Mouse (Mus musculus): ENCODE results near the gene Fabp1. TPM values are rescaled to one million over a fixed set of nuclear protein-coding genes. Genes with fewer than 3 reads are reported as not detected.
A peak's percentile ranks its signal among the peaks of the same experiment; 100 is the strongest.

Fabp1 gene
- not detected for total RNA-seq (2021)
- polyA plus RNA-seq (2012; rRNA removed) = 2.2 TPM in 1 of 2 replicates, not detected in the other
- long read RNA-seq = 0 reads

DNA sequence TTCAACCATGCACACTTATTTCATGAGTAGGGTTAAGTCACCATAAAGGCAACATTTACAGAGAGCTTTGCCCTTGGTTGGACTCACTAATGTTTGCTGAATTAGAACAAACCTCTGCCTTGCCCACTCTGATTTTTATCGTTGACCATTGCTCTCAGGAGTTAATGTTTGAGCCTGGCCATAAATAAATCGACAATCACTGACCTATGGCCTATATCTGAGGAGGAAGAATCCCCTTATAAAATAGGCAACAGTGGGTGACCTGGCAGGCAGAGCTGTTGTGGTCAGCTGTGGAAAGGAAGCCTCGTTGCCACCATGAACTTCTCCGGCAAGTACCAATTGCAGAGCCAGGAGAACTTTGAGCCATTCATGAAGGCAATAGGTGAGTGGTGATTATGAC, at the start of gene Fabp1:
Gene Fabp1, plus strand, starts transcription at position 216 of the 400 bp plus-strand sequence.
- intact Hi-C loops (cut with DNase I) = no loop called here
- 76% methylated on average over 4 of the region's 4 CpGs for WGBS
- H3K4me1 ChIP-seq (ENCODE audit: control insufficient read depth, insufficient read depth, low read length) = no peaks in the 10 kb centered on the region

DNA sequence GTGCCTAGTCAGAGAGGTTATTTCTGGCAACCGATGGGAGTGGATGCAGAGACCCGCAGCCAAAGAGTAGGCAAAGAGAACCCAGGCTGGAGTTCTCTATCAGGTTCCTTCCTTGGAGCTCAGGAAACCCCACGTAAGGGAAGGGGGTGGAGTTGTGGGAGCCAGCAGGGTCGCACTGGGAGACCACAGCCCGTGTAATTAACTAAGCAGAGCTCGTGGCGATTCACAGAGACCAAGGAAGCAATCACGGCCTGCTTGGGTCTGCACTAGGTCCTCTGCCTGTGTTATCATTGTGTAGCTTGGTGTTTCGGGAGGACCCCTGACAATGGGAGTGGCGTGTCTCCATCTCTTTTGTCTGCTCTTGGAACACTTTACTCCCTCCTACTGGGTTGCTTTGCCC, 48.5 kb upstream of the Fabp1 start:
- Histone ChIP-seq H3K4me1 (ENCODE audit: control insufficient read depth, insufficient read depth, low read length) (no peaks in the 10 kb centered on the region), H3K27ac (no peak overlapping the region), H3K27me3 (ENCODE audit: control insufficient read depth, insufficient read depth, low read length) (no peaks in the 10 kb centered on the region), H3K4me3 (no peak overlapping the region), H3K36me3 (ENCODE audit: control insufficient read depth, insufficient read depth, low read length) (no peaks in the 10 kb centered on the region), H3K79me2 (replicated peaks; ENCODE audit: control insufficient read depth, insufficient read depth, low read length) (no peaks in the 10 kb centered on the region), H3K9ac (ENCODE audit: low read depth, low read length) (no peak overlapping the region)
- WGBS = 58% methylated on average over 10 of the region's 10 CpGs
- TF ChIP-seq POLR2A (IDR thresholded peaks at IDR 0.05; ENCODE audit: insufficient read depth, low read depth, low read length) (no peak), CTCF (IDR thresholded peaks at IDR 0.05) (no peak), EP300 (IDR thresholded peaks at IDR 0.05; ENCODE audit: insufficient read depth, low read depth, low read length) (no peak)
- intact Hi-C loops (cut with DNase I) = no loop called here
- DNase-seq = no peak

More for the DNA sequence above, at the start of gene Fabp1:
- no peak for DNase-seq
- Histone ChIP-seq H3K79me2 (replicated peaks; ENCODE audit: control insufficient read depth, insufficient read depth, low read length) (no peaks in the 10 kb centered on the region), H3K27ac (no peak within 1 kb of the TSS), H3K27me3 (ENCODE audit: control insufficient read depth, insufficient read depth, low read length) (no peaks in the 10 kb centered on the region), H3K4me3 (no peak within 1 kb of the TSS), H3K9ac (ENCODE audit: low read depth, low read length) (no peak within 1 kb of the TSS), H3K36me3 (ENCODE audit: control insufficient read depth, insufficient read depth, low read length) (no peaks in the 10 kb centered on the region)
- TF ChIP-seq EP300 (IDR thresholded peaks at IDR 0.05; ENCODE audit: insufficient read depth, low read depth, low read length) = no peak
- no peak for TF ChIP-seq POLR2A (IDR thresholded peaks at IDR 0.05; ENCODE audit: insufficient read depth, low read depth, low read length)
- no peak for TF ChIP-seq CTCF (IDR thresholded peaks at IDR 0.05)

DNA sequence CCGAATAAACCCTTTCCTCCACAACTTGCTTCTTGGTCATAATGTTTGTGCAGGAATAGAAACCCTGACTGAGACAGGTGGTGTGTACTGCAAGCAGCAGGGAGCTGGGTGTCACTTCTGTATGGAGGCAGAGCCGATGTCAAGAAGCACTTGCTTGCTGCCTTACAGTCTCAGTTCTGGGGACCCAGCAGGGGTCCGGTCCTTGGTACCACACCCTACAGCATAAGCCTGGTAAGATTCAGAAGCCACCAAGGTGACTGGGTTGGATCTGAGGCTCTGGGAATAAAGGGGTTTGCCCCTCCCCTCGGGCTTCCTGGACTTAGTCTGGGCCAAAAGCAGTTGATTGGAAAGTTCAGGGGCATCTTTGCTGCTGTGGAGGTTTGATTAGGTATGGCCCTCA, 46.1 kb upstream of the Fabp1 start:
- no peaks in the 10 kb centered on the region for H3K4me1 ChIP-seq (ENCODE audit: control insufficient read depth, insufficient read depth, low read length)
- no peaks in the 10 kb centered on the region for H3K79me2 ChIP-seq (replicated peaks; ENCODE audit: control insufficient read depth, insufficient read depth, low read length)
- H3K36me3 ChIP-seq (ENCODE audit: control insufficient read depth, insufficient read depth, low read length) = no peaks in the 10 kb centered on the region
- H3K27me3 ChIP-seq (ENCODE audit: control insufficient read depth, insufficient read depth, low read length) = no peaks in the 10 kb centered on the region
- TF ChIP-seq CTCF (IDR thresholded peaks at IDR 0.05) (no peak), EP300 (IDR thresholded peaks at IDR 0.05; ENCODE audit: insufficient read depth, low read depth, low read length) (no peak), POLR2A (IDR thresholded peaks at IDR 0.05; ENCODE audit: insufficient read depth, low read depth, low read length) (no peak)
- DNase-seq = no peak
- H3K27ac ChIP-seq = no peak overlapping the region
- 77% methylated on average over 4 of the region's 4 CpGs for WGBS
- intact Hi-C loops (cut with DNase I) = no loop called here
- no peak overlapping the region for H3K4me3 ChIP-seq
- H3K9ac ChIP-seq (ENCODE audit: low read depth, low read length) = no peak overlapping the region

DNA sequence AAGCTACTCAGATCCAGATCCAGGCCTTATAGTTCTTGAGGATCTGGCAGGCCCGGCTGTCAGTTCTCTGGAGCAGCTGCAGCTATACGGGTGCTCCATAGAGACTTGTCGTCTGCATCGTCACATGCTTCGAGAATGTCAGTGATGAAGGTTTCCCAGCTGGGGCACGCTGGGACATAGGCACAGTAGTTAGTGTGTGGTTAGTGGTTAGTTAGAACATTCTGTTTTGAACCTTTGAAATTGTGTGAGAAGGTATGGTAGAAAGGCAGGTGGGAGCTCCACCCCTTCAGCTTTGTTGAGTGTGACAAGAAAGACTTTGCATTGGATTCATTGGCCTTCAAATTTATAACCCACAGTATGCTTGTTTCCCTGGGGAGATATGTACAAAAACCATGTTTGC, 44.8 kb upstream of the Fabp1 start:
- Histone ChIP-seq H3K9ac (ENCODE audit: low read depth, low read length) (no peak overlapping the region), H3K27me3 (ENCODE audit: control insufficient read depth, insufficient read depth, low read length) (no peaks in the 10 kb centered on the region), H3K79me2 (replicated peaks; ENCODE audit: control insufficient read depth, insufficient read depth, low read length) (no peaks in the 10 kb centered on the region), H3K4me3 (no peak overlapping the region), H3K4me1 (ENCODE audit: control insufficient read depth, insufficient read depth, low read length) (no peaks in the 10 kb centered on the region), H3K36me3 (ENCODE audit: control insufficient read depth, insufficient read depth, low read length) (no peaks in the 10 kb centered on the region), H3K27ac (no peak overlapping the region)
- TF ChIP-seq CTCF (IDR thresholded peaks at IDR 0.05) (no peak), POLR2A (IDR thresholded peaks at IDR 0.05; ENCODE audit: insufficient read depth, low read depth, low read length) (no peak), EP300 (IDR thresholded peaks at IDR 0.05; ENCODE audit: insufficient read depth, low read depth, low read length) (no peak)
- WGBS = 75% methylated on average over 6 of the region's 6 CpGs
- intact Hi-C loops (cut with DNase I) = no loop called here
- DNase-seq = no peak

DNA sequence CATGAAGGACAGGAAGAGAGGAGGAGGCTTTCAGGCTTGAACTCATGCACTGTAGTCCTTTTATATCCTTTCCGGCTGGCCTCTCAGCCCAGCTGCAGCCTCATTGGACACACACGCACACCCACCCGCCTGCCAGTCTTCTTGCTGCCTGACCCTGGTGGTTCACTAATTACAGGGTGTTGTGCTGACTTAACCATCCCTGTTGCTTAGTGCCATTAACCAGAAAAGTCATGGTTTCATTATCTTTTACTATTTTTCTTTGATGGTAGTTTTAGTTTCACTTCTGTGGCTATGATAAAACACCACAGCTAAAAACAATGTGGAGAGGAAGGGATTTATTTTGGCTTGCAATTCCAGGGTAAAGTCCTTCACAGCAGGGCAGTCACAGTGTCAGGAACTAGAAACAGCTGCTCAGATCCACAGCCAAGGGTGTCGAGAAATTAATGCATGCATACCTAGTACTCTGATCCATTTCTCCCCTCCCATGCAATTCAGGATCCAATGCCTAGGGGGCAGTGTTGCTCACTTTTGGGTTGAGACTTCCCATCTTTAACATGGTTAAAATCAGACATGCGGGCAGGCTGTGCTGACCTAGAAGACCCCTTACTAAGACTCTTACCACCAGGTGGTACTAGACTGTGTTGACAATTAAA, 42.8 kb upstream of the Fabp1 start:
- intact Hi-C loops (cut with DNase I) = loop anchor here (1.0 kb wide), 1 partner anchor 27 kb away; no protein-coding TSS in a partner anchor
- TF ChIP-seq CTCF (IDR thresholded peaks at IDR 0.05) = peak; percentile 60
- TF ChIP-seq POLR2A (IDR thresholded peaks at IDR 0.05; ENCODE audit: insufficient read depth, low read depth, low read length) = no peak
- no peaks in the 10 kb centered on the region for H3K36me3 ChIP-seq (ENCODE audit: control insufficient read depth, insufficient read depth, low read length)
- no peaks in the 10 kb centered on the region for H3K79me2 ChIP-seq (replicated peaks; ENCODE audit: control insufficient read depth, insufficient read depth, low read length)
- WGBS = 76% methylated on average over 5 of the region's 5 CpGs
- H3K27me3 ChIP-seq (ENCODE audit: control insufficient read depth, insufficient read depth, low read length) = no peaks in the 10 kb centered on the region
- no peak overlapping the region for H3K9ac ChIP-seq (ENCODE audit: low read depth, low read length)
- H3K27ac ChIP-seq = no peak overlapping the region
- no peak for DNase-seq
- H3K4me3 ChIP-seq = no peak overlapping the region
- no peaks in the 10 kb centered on the region for H3K4me1 ChIP-seq (ENCODE audit: control insufficient read depth, insufficient read depth, low read length)

DNA sequence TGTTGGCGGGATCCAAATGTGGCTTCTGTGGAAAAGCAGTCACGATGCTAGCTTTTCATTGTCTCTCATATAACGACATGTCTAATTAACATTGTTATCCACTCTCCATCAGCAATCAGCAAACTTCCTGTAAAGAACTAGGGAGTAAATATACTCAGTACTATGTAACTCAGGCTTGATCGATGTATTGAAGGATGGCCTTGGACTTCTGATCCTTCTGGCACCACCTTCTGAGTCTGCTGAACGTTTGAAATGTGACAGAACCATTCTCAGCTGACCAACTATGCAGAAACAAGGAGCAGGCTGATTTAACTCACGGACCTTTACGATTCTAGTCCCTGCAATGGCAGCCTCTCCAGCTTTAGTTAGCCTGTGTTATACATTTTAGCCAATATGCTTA, 38.3 kb upstream of the Fabp1 start:
- TF ChIP-seq POLR2A (IDR thresholded peaks at IDR 0.05; ENCODE audit: insufficient read depth, low read depth, low read length) (no peak), EP300 (IDR thresholded peaks at IDR 0.05; ENCODE audit: insufficient read depth, low read depth, low read length) (no peak), CTCF (IDR thresholded peaks at IDR 0.05) (no peak)
- 63% methylated on average over 7 of the region's 7 CpGs for WGBS
- intact Hi-C loops (cut with DNase I) = loop anchor here (10.0 kb wide), 1 partner anchor 114 kb away; the partner anchor contains the start of gene Krcc1
- Histone ChIP-seq H3K27me3 (ENCODE audit: control insufficient read depth, insufficient read depth, low read length) (no peaks in the 10 kb centered on the region), H3K4me1 (ENCODE audit: control insufficient read depth, insufficient read depth, low read length) (no peaks in the 10 kb centered on the region), H3K9ac (ENCODE audit: low read depth, low read length) (no peak overlapping the region), H3K27ac (no peak overlapping the region), H3K36me3 (ENCODE audit: control insufficient read depth, insufficient read depth, low read length) (no peaks in the 10 kb centered on the region), H3K4me3 (no peak overlapping the region), H3K79me2 (replicated peaks; ENCODE audit: control insufficient read depth, insufficient read depth, low read length) (no peaks in the 10 kb centered on the region)
- no peak for DNase-seq

All from heart, adult 2 months (tissue).